Mouse (Mus musculus): Measurements from ENCODE around the gene Brd4. TPM values are rescaled to one million over a fixed set of nuclear protein-coding genes. Genes with fewer than 3 reads are reported as not detected.

Brd4 gene
- polyA plus RNA-seq, 2 experiments, result 80.0 to 97.3 TPM

GRCm38 (mm10) chr17:32315560-32315959 is 31.0 kb upstream of the Brd4 start:
- Histone ChIP-seq H3K27ac (replicated peaks; ENCODE audit: low read depth, low read length) (no peak overlapping the region), H3K9me3 (ENCODE audit: control insufficient read depth, low read length) (no peaks in the 10 kb centered on the region), H3K4me1 (ENCODE audit: control insufficient read depth, insufficient read depth, low read length) (peaks cover 5% of the 10 kb centered on the region), H3K27me3 (ENCODE audit: control insufficient read depth, insufficient read depth, low read length) (no peaks in the 10 kb centered on the region), H3K9ac (ENCODE audit: low read depth, low read length, severe bottlenecking) (no peak overlapping the region), H3K36me3 (ENCODE audit: control insufficient read depth, insufficient read depth, low read length) (peaks cover 79% of the 10 kb centered on the region), H3K4me2 (replicated peaks; ENCODE audit: low read depth, low read length, severe bottlenecking) (no peak overlapping the region), H3K4me3 (replicated peaks; ENCODE audit: low read length) (no peak overlapping the region)
- no peak for ATAC-seq (ENCODE audit: low FRiP score, low read depth)
- no peak for DNase-seq (ENCODE audit: low spot score)
- WGBS, result 95% methylated on average over 5 of the region's 5 CpGs
- TF ChIP-seq POLR2A (IDR thresholded peaks at IDR 0.05; ENCODE audit: borderline replicate concordance, extremely low read depth, insufficient read depth, insufficient read length), result no peak

GRCm38 (mm10) chr17:32313892-32314291 is 29.4 kb upstream of the Brd4 start:
- ATAC-seq (ENCODE audit: low FRiP score, low read depth) (no peak), DNase-seq (ENCODE audit: low spot score) (no peak)
- no peaks in the 10 kb centered on the region for H3K9me3 ChIP-seq (ENCODE audit: control insufficient read depth, low read length)
- 85% methylated on average over 5 of the region's 5 CpGs for WGBS
- no peak for TF ChIP-seq POLR2A (IDR thresholded peaks at IDR 0.05; ENCODE audit: borderline replicate concordance, extremely low read depth, insufficient read depth, insufficient read length)
- H3K4me3 ChIP-seq (replicated peaks; ENCODE audit: low read length), result no peak overlapping the region
- 0 out of 2 replicates have a peak, but pooled peaks cover under 1% of the 10 kb centered on the region for H3K4me1 ChIP-seq (ENCODE audit: control insufficient read depth, insufficient read depth, low read length)
- no peak overlapping the region for H3K27ac ChIP-seq (replicated peaks; ENCODE audit: low read depth, low read length)
- peaks cover 96% of the 10 kb centered on the region for H3K36me3 ChIP-seq (ENCODE audit: control insufficient read depth, insufficient read depth, low read length)
- H3K4me2 ChIP-seq (replicated peaks; ENCODE audit: low read depth, low read length, severe bottlenecking), result no peak overlapping the region
- no peak overlapping the region for H3K9ac ChIP-seq (ENCODE audit: low read depth, low read length, severe bottlenecking)
- no peaks in the 10 kb centered on the region for H3K27me3 ChIP-seq (ENCODE audit: control insufficient read depth, insufficient read depth, low read length)

GRCm38 (mm10) chr17:32312801-32313200 is 28.3 kb upstream of the Brd4 start:
- DNase-seq (ENCODE audit: low spot score) (no peak), ATAC-seq (ENCODE audit: low FRiP score, low read depth) (no peak)
- 96% methylated on average over 8 of the region's 8 CpGs for WGBS
- Histone ChIP-seq H3K4me2 (replicated peaks; ENCODE audit: low read depth, low read length, severe bottlenecking) (no peak overlapping the region), H3K9ac (ENCODE audit: low read depth, low read length, severe bottlenecking) (no peak overlapping the region), H3K4me3 (replicated peaks; ENCODE audit: low read length) (no peak overlapping the region), H3K27ac (replicated peaks; ENCODE audit: low read depth, low read length) (no peak overlapping the region), H3K27me3 (ENCODE audit: control insufficient read depth, insufficient read depth, low read length) (no peaks in the 10 kb centered on the region), H3K36me3 (ENCODE audit: control insufficient read depth, insufficient read depth, low read length) (peaks cover 100% of the 10 kb centered on the region), H3K4me1 (ENCODE audit: control insufficient read depth, insufficient read depth, low read length) (no peaks in the 10 kb centered on the region), H3K9me3 (ENCODE audit: control insufficient read depth, low read length) (no peaks in the 10 kb centered on the region)
- no peak for TF ChIP-seq POLR2A (IDR thresholded peaks at IDR 0.05; ENCODE audit: borderline replicate concordance, extremely low read depth, insufficient read depth, insufficient read length)

- DNase-seq (ENCODE audit: low spot score) (no peak), ATAC-seq (ENCODE audit: low FRiP score, low read depth) (no peak)
- no peak for TF ChIP-seq POLR2A (IDR thresholded peaks at IDR 0.05; ENCODE audit: borderline replicate concordance, extremely low read depth, insufficient read depth, insufficient read length)
- 90% methylated on average over 4 of the region's 4 CpGs for WGBS
- no peak overlapping the region for H3K4me3 ChIP-seq (replicated peaks; ENCODE audit: low read length)
- H3K4me2 ChIP-seq (replicated peaks; ENCODE audit: low read depth, low read length, severe bottlenecking), result no peak overlapping the region
- no peaks in the 10 kb centered on the region for H3K9me3 ChIP-seq (ENCODE audit: control insufficient read depth, low read length)
- no peak overlapping the region for H3K9ac ChIP-seq (ENCODE audit: low read depth, low read length, severe bottlenecking)
- peaks cover 97% of the 10 kb centered on the region for H3K36me3 ChIP-seq (ENCODE audit: control insufficient read depth, insufficient read depth, low read length)
- H3K4me1 ChIP-seq (ENCODE audit: control insufficient read depth, insufficient read depth, low read length), result no peaks in the 10 kb centered on the region
- H3K27me3 ChIP-seq (ENCODE audit: control insufficient read depth, insufficient read depth, low read length), result no peaks in the 10 kb centered on the region
- H3K27ac ChIP-seq (replicated peaks; ENCODE audit: low read depth, low read length), result no peak overlapping the region
Measured at GRCm38 (mm10) chr17:32307963-32308362, 23.4 kb upstream of the Brd4 start.

GRCm38 (mm10) chr17:32298125-32298524 is 13.6 kb upstream of the Brd4 start:
- H3K27me3 ChIP-seq (ENCODE audit: control insufficient read depth, insufficient read depth, low read length), result no peaks in the 10 kb centered on the region
- no peak overlapping the region for H3K27ac ChIP-seq (replicated peaks; ENCODE audit: low read depth, low read length)
- ATAC-seq (ENCODE audit: low FRiP score, low read depth), result no peak
- H3K4me3 ChIP-seq (replicated peaks; ENCODE audit: low read length), result no peak overlapping the region
- H3K36me3 ChIP-seq (ENCODE audit: control insufficient read depth, insufficient read depth, low read length), result peaks cover 3% of the 10 kb centered on the region
- H3K4me2 ChIP-seq (replicated peaks; ENCODE audit: low read depth, low read length, severe bottlenecking), result no peak overlapping the region
- H3K4me1 ChIP-seq (ENCODE audit: control insufficient read depth, insufficient read depth, low read length), result no peaks in the 10 kb centered on the region
- no peak for TF ChIP-seq POLR2A (IDR thresholded peaks at IDR 0.05; ENCODE audit: borderline replicate concordance, extremely low read depth, insufficient read depth, insufficient read length)
- WGBS, result 87% methylated on average over 1 of the region's 1 CpGs
- no peak for DNase-seq (ENCODE audit: low spot score)
- H3K9me3 ChIP-seq (ENCODE audit: control insufficient read depth, low read length), result no peaks in the 10 kb centered on the region
- no peak overlapping the region for H3K9ac ChIP-seq (ENCODE audit: low read depth, low read length, severe bottlenecking)

GRCm38 (mm10) chr17:32295901-32296300 is 11.4 kb upstream of the Brd4 start:
- ATAC-seq (ENCODE audit: low FRiP score, low read depth) (no peak), DNase-seq (ENCODE audit: low spot score) (no peak)
- Histone ChIP-seq H3K4me1 (ENCODE audit: control insufficient read depth, insufficient read depth, low read length) (no peaks in the 10 kb centered on the region), H3K9ac (ENCODE audit: low read depth, low read length, severe bottlenecking) (no peak overlapping the region), H3K36me3 (ENCODE audit: control insufficient read depth, insufficient read depth, low read length) (no peaks in the 10 kb centered on the region), H3K27me3 (ENCODE audit: control insufficient read depth, insufficient read depth, low read length) (no peaks in the 10 kb centered on the region), H3K9me3 (ENCODE audit: control insufficient read depth, low read length) (no peaks in the 10 kb centered on the region), H3K27ac (replicated peaks; ENCODE audit: low read depth, low read length) (no peak overlapping the region), H3K4me3 (replicated peaks; ENCODE audit: low read length) (no peak overlapping the region), H3K4me2 (replicated peaks; ENCODE audit: low read depth, low read length, severe bottlenecking) (no peak overlapping the region)
- WGBS, result 81% methylated on average over 2 of the region's 2 CpGs
- TF ChIP-seq POLR2A (IDR thresholded peaks at IDR 0.05; ENCODE audit: borderline replicate concordance, extremely low read depth, insufficient read depth, insufficient read length), result no peak
